Mouse (Mus musculus) MEL (cell line): Measurements from ENCODE around the gene Sgpp2.

Experiments used
- CHD1 ChIP-seq: IDR thresholded peaks from 2 replicates; pipeline ENCODE4 v1.6.1; 2012; ENCODE audit warnings: low read depth, mild to moderate bottlenecking, inconsistent platforms, low read length, improper control_type of control experiment
- CTCF ChIP-seq, 3 experiments: IDR thresholded peaks in 2 of 3; conservative IDR thresholded peaks in 1 of 3; 2 replicates each; pipeline ENCODE4 v1.5.1; 2011 to 2012; ENCODE audit warnings: low read length in 3 of 3, low read depth in 2 of 3, mild to moderate bottlenecking in 2 of 3, improper control_type of control experiment in 1 of 3, inconsistent platforms in 1 of 3, mixed read lengths in 1 of 3, moderate library complexity in 1 of 3; ENCODE audit not compliant: control insufficient read depth in 1 of 3, insufficient read depth in 1 of 3, poor library complexity in 1 of 3, severe bottlenecking in 1 of 3
- E2F4 ChIP-seq: IDR thresholded peaks from 2 replicates; pipeline ENCODE4 v1.6.1; 2011; ENCODE audit warnings: low read depth, low read length, improper control_type of control experiment, borderline replicate concordance
- GABPA ChIP-seq: IDR thresholded peaks from 2 replicates; pipeline ENCODE4 v1.6.1; 2012; ENCODE audit warnings: low read depth, mild to moderate bottlenecking, inconsistent platforms, low read length, improper control_type of control experiment, moderate library complexity
- HCFC1 ChIP-seq: IDR thresholded peaks from 2 replicates; pipeline ENCODE4 v1.6.1; 2012; ENCODE audit warnings: low read depth, mild to moderate bottlenecking, inconsistent platforms, low read length, improper control_type of control experiment, moderate library complexity
- KAT2A ChIP-seq: conservative IDR thresholded peaks from 2 replicates; pipeline ENCODE4 v1.6.1; 2012; ENCODE audit warnings: low read depth, low read length, improper control_type of control experiment, inconsistent platforms
- MAX ChIP-seq: IDR thresholded peaks from 2 replicates; pipeline ENCODE4 v1.6.1; 2011; ENCODE audit warnings: low read length, improper control_type of control experiment
- MXI1 ChIP-seq: IDR thresholded peaks from 2 replicates; pipeline ENCODE4 v1.6.1; 2011; ENCODE audit warnings: mild to moderate bottlenecking, low read depth, low read length, improper control_type of control experiment
- POLR2A ChIP-seq, 2 experiments: IDR thresholded peaks; 2 replicates each; pipeline ENCODE4 v1.6.1; 2011 to 2012; ENCODE audit warnings: low read length in 2 of 2, mild to moderate bottlenecking in 2 of 2, control low read depth in 1 of 2, improper control_type of control experiment in 1 of 2, low read depth in 1 of 2, moderate library complexity in 1 of 2; ENCODE audit not compliant: control insufficient read depth in 1 of 2, insufficient read depth in 1 of 2, poor library complexity in 1 of 2
- POLR2AphosphoS5 ChIP-seq: IDR thresholded peaks from 2 replicates; pipeline ENCODE4 v1.6.1; 2012; ENCODE audit warnings: low read depth, borderline replicate concordance, mild to moderate bottlenecking, inconsistent platforms, low read length, moderate library complexity, mixed read lengths
- TBP ChIP-seq: IDR thresholded peaks from 2 replicates; pipeline ENCODE4 v1.8.0; 2011; ENCODE audit warnings: low read depth, low read length, improper control_type of control experiment
- TCF12 ChIP-seq: IDR thresholded peaks from 2 replicates; pipeline ENCODE4 v1.6.1; 2014; ENCODE audit warnings: low read depth, mild to moderate bottlenecking, inconsistent platforms, low read length, improper control_type of control experiment, moderate library complexity
- USF1 ChIP-seq: IDR thresholded peaks from 2 replicates; pipeline ENCODE4 v1.6.1; 2014; ENCODE audit warnings: low read depth, mild to moderate bottlenecking, inconsistent platforms, low read length, improper control_type of control experiment, moderate library complexity
- ZC3H11A ChIP-seq: IDR thresholded peaks from 2 replicates; pipeline ENCODE4 v1.6.1; 2012; ENCODE audit warnings: low read depth, mild to moderate bottlenecking, inconsistent platforms, low read length, improper control_type of control experiment

DNA sequence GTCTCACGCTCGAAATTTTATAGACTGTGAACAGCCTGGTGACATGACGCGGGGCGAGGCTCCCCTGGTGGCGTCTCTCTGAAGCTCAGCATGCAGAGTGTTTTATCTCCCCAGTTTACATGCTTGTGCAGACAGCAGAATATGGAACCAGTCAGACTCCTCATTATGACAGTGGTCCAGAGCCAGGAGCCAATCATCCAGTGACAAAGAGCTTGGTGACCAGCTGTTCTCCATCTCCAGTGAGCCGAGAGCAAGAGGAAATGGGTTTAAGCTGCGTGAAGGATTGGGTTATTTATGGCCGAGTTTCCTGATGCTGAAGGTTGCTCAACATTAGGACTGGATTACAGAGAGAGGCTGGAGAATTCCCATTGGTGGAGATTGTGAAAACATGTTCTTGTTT is 28.1 kb downstream of the Sgpp2 start:
- TF ChIP-seq E2F4 (no peak), CHD1 (no peak), POLR2A (IDR thresholded peaks at IDR 0.05; ENCODE audit: control insufficient read depth in 1 of 2, insufficient read depth in 1 of 2, low read depth in 1 of 2, low read length in 2 of 2, poor library complexity in 1 of 2) (no peak), POLR2AphosphoS5 (no peak), MXI1 (no peak), CTCF (IDR thresholded peaks at IDR 0.05 in 2 of 3, conservative IDR thresholded peaks at IDR 0.05 in 1 of 3; ENCODE audit: control insufficient read depth in 1 of 3, insufficient read depth in 1 of 3, low read depth in 2 of 3, low read length in 3 of 3, poor library complexity in 1 of 3, severe bottlenecking in 1 of 3) (no peak), HCFC1 (no peak), ZC3H11A (no peak), KAT2A (no peak), TBP (no peak), GABPA (no peak), USF1 (no peak), TCF12 (no peak), MAX (no peak)
